Mouse (Mus musculus) kidney, postnatal 0 days (tissue): ENCODE measurements around the gene Actr1b. TPM values are rescaled to one million over a fixed set of nuclear protein-coding genes. Genes with fewer than 3 reads are reported as not detected.

Source experiments
- ATAC-seq: fragments of 200-750 bp; cut with Nextera tagmentation; replicated peaks from 2 replicates; pipeline ENCODE4 v1.8.0; 2017; ENCODE audit warnings: low read depth, moderate number of reproducible peaks, moderate TSS enrichment, moderate library complexity; ENCODE audit not compliant: low FRiP score
- DNase-seq: peaks from one replicate; pipeline ENCODE4 v3.0.0-alpha.2; 2016; ENCODE audit warnings: low spot score
- H3K27ac ChIP-seq: fragments of 300-500 bp; sonication (generic); 2 replicates; pipeline ENCODE4 v1.5.1; 2014; ENCODE audit warnings: mild to moderate bottlenecking
- H3K27me3 ChIP-seq: fragments of 300-500 bp; sonication (generic); 2 replicates; pipeline ENCODE4 v1.6.1; 2014; ENCODE audit warnings: low read length, mixed read lengths; ENCODE audit not compliant: insufficient read depth
- H3K36me3 ChIP-seq: fragments of 300-500 bp; sonication (generic); 2 replicates; pipeline ENCODE4 v1.6.1; 2014; ENCODE audit warnings: low read length, mixed read lengths; ENCODE audit not compliant: insufficient read depth
- H3K4me1 ChIP-seq: fragments of 300-500 bp; sonication (generic); replicated peaks from 2 replicates; pipeline ENCODE4 v1.6.1; 2014; ENCODE audit warnings: antibody characterized with exemption, low read length, mixed read lengths; ENCODE audit not compliant: insufficient read depth
- H3K4me2 ChIP-seq: fragments of 300-500 bp; sonication (generic); 2 replicates; pipeline ENCODE4 v1.6.1; 2014; ENCODE audit warnings: mild to moderate bottlenecking, low read length, moderate library complexity, mixed read lengths
- H3K4me3 ChIP-seq: fragments of 300-500 bp; sonication (generic); replicated peaks from 2 replicates; pipeline ENCODE4 v1.5.1; 2014; ENCODE audit warnings: low read depth, low read length
- H3K9ac ChIP-seq: fragments of 300-500 bp; sonication (generic); 2 replicates; pipeline ENCODE4 v1.6.1; 2014; ENCODE audit warnings: low read depth, low read length
- H3K9me3 ChIP-seq: fragments of 300-500 bp; sonication (generic); replicated peaks from 2 replicates; pipeline ENCODE4 v1.6.1; 2016; ENCODE audit warnings: low read length, inconsistent platforms, mixed read lengths
- CTCF ChIP-seq: IDR thresholded peaks from 2 replicates; pipeline ENCODE4 v1.5.1; 2016; ENCODE audit warnings: antibody characterized with exemption, low read depth, mild to moderate bottlenecking, moderate library complexity
- WGBS: fragments of 180-500 bp; shearing (Covaris S2); extraction: QIAGEN DNeasy Blood & Tissue Kit; methylation state at CpG from one replicate; pipeline ENCODE4 v1.1.7; 2014; 5-methylcytosine and 5-hydroxymethylcytosine counted together
- polyA plus RNA-seq: library from polyadenylated mRNA; unstranded; fragments of >200 nt; fragmentation: Nextera tagmentation; extraction: Ambion mirVana; gene quantifications from 2 replicates; pipeline ENCODE4 v1.2.1, GENCODE M21; 2015

Gene Actr1b
- polyA plus RNA-seq, 1 experiment from 2014 or later = 77.8 TPM

DNA sequence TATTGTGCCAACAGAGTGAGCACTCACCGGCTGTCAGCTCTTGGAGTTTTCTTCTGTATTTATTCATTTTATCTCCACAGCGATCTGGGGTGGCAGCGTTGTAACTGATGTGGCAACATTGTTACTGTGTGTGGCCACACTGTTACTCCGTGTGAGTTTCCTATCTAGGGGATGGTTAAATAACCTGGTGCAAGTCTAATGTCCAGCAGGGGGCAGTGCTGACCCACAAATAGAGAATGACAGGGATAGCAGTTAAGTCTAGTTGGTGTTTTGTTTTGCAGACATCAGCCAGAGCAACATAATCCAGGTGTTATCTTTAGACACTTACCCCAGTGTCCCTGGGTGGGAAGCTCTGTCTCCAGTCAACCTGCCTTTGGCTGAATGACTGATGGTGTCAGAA is 23.1 kb upstream of the Actr1b start:
- H3K4me3 ChIP-seq = no peak overlapping the region
- 12% methylated on average over 4 of the region's 4 CpGs for WGBS
- H3K27me3 ChIP-seq = no peaks in the 10 kb centered on the region
- H3K27ac ChIP-seq = no peak overlapping the region
- no peaks in the 10 kb centered on the region for H3K9me3 ChIP-seq
- no peak overlapping the region for H3K4me2 ChIP-seq
- DNase-seq = peak; percentile 87
- no peak for ATAC-seq
- no peaks in the 10 kb centered on the region for H3K4me1 ChIP-seq
- no peak overlapping the region for H3K9ac ChIP-seq
- no peaks in the 10 kb centered on the region for H3K36me3 ChIP-seq
- TF ChIP-seq CTCF = peak; percentile 94

DNA sequence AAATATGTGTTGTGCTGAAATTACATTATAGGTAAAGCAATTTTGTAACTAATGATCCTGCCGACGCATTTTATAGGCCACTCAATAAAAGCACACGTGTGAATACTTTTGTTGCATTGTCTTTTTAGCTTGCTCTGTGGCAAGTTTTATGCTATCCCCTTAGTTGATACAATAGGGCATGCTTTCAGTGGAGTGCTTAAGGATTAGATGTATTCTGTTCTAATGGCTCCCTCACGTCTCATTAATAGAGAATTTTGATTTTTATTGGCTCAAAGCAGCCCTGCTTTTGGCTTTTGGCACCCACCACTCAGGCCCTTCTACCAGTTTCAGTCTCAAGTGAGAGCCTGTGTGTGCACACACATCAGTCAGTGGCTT is 9.8 kb upstream of the Actr1b start:
- ATAC-seq (no peak), DNase-seq (no peak)
- H3K4me1 ChIP-seq = no peaks in the 10 kb centered on the region
- H3K27me3 ChIP-seq = no peaks in the 10 kb centered on the region
- WGBS = 50% methylated on average over 4 of the region's 4 CpGs
- H3K27ac ChIP-seq = no peak overlapping the region
- no peaks in the 10 kb centered on the region for H3K36me3 ChIP-seq
- no peak for TF ChIP-seq CTCF
- no peaks in the 10 kb centered on the region for H3K9me3 ChIP-seq
- H3K4me3 ChIP-seq = no peak overlapping the region
- no peak overlapping the region for H3K9ac ChIP-seq
- no peak overlapping the region for H3K4me2 ChIP-seq

- Histone ChIP-seq H3K4me2 (no peak overlapping the region), H3K9ac (no peak overlapping the region), H3K27ac (no peak overlapping the region), H3K36me3 (no peaks in the 10 kb centered on the region), H3K4me1 (no peaks in the 10 kb centered on the region), H3K4me3 (no peak overlapping the region), H3K27me3 (no peaks in the 10 kb centered on the region), H3K9me3 (no peaks in the 10 kb centered on the region)
- no peak for ATAC-seq
- DNase-seq = peak; percentile 41
- WGBS = 51% methylated on average over 16 of the region's 16 CpGs
- no peak for TF ChIP-seq CTCF
Measured at GRCm38 (mm10) chr1:36723146-36724056, 9.2 kb upstream of the Actr1b start.

DNA sequence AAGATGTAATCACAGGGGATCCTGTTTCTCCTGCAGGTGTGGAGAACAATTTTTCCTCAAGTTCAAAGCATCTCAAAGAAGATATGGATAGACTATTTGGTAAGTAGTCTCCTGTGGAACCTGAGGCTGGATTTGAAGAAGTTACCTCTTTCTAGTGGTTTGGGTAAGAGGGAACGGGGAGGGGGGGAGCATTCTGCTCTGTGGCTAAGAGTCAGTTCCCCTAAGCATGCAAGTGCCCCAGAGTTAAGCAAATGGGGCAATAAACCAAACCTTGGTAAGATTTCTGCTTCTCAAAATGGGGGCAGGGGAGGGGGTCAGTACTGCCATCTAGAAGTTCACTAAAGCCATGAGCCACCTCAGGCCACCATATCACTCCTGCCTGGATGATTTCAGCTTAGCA is 4.6 kb upstream of the Actr1b start:
- H3K36me3 ChIP-seq = no peaks in the 10 kb centered on the region
- 100% methylated on average over 1 of the region's 1 CpGs for WGBS
- H3K4me2 ChIP-seq = no peak overlapping the region
- ATAC-seq = no peak
- no peaks in the 10 kb centered on the region for H3K4me1 ChIP-seq
- H3K27ac ChIP-seq = no peak overlapping the region
- H3K4me3 ChIP-seq = no peak overlapping the region
- no peak for DNase-seq
- no peaks in the 10 kb centered on the region for H3K27me3 ChIP-seq
- no peak overlapping the region for H3K9ac ChIP-seq
- no peak for TF ChIP-seq CTCF
- H3K9me3 ChIP-seq = no peaks in the 10 kb centered on the region

- WGBS = 90% methylated on average over 2 of the region's 2 CpGs
- Histone ChIP-seq H3K27me3 (no peaks in the 10 kb centered on the region), H3K36me3 (peaks cover 9% of the 10 kb centered on the region; the same call in 1 of the 2 replicates), H3K9me3 (no peaks in the 10 kb centered on the region), H3K27ac (no peak overlapping the region), H3K9ac (no peak overlapping the region), H3K4me1 (peaks cover 12% of the 10 kb centered on the region), H3K4me3 (no peak overlapping the region), H3K4me2 (no peak overlapping the region)
- no peak for ATAC-seq
- no peak for DNase-seq
- no peak for TF ChIP-seq CTCF
Measured at GRCm38 (mm10) chr1:36711104-36711503, 3.1 kb downstream of the Actr1b start.

- peaks cover 15% of the 10 kb centered on the region; the same call in 1 of the 2 replicates for H3K36me3 ChIP-seq
Measured at GRCm38 (mm10) chr1:36709854-36710280, 4.4 kb downstream of the Actr1b start, which contains the start of gene 4933424G06Rik. TSS of gene 4933424G06Rik (plus strand) at chr1:36710149.

More at GRCm38 (mm10) chr1:36709854-36710280, 4.4 kb downstream of the Actr1b start, which contains the start of gene 4933424G06Rik:
- H3K27ac ChIP-seq = peak within 1 kb of the TSS; percentile 90
- no peaks in the 10 kb centered on the region for H3K9me3 ChIP-seq
- H3K27me3 ChIP-seq = no peaks in the 10 kb centered on the region
- DNase-seq (peak; percentile 99), ATAC-seq (peak; percentile 95)
- WGBS = under 1% methylated on average over 29 of the region's 29 CpGs
- H3K4me2 ChIP-seq = peak within 1 kb of the TSS; percentile 84
- H3K4me3 ChIP-seq = peak within 1 kb of the TSS; percentile 96
- no peak for TF ChIP-seq CTCF
- H3K9ac ChIP-seq = peak within 1 kb of the TSS; percentile 90
- H3K4me1 ChIP-seq = peaks cover 12% of the 10 kb centered on the region
